Mouse (Mus musculus): ENCODE data around the gene Hydin. TPM values are rescaled to one million over a fixed set of nuclear protein-coding genes. Genes with fewer than 3 reads are reported as not detected.

Hydin gene
- polyA plus RNA-seq, 1 experiment from 2014 or later = 0.55 TPM

GRCm38 (mm10) chr8:110648577-110648976 lies 381.8 kb downstream of the Hydin start:
- H3K27me3 ChIP-seq = no peaks in the 10 kb centered on the region
- no peak overlapping the region for H3K4me2 ChIP-seq (replicated peaks)
- no peak overlapping the region for H3K4me3 ChIP-seq
- H3K4me1 ChIP-seq = no peaks in the 10 kb centered on the region
- no peak overlapping the region for H3K9ac ChIP-seq (replicated peaks)
- H3K36me3 ChIP-seq = peaks cover 17% of the 10 kb centered on the region; the same call in 1 of the 2 replicates
- no peak for ATAC-seq (replicated peaks)
- no peak overlapping the region for H3K27ac ChIP-seq (replicated peaks)
- 95% methylated on average over 3 of the region's 3 CpGs for WGBS
- H3K9me3 ChIP-seq = no peaks in the 10 kb centered on the region

GRCm38 (mm10) chr8:110649286-110649685 lies 382.5 kb downstream of the Hydin start:
- Histone ChIP-seq H3K9me3 (no peaks in the 10 kb centered on the region), H3K4me3 (no peak overlapping the region), H3K4me2 (replicated peaks) (no peak overlapping the region), H3K9ac (replicated peaks) (no peak overlapping the region), H3K27me3 (no peaks in the 10 kb centered on the region), H3K4me1 (no peaks in the 10 kb centered on the region; the same call in 1 of the 2 replicates), H3K36me3 (peaks cover 17% of the 10 kb centered on the region; the same call in 1 of the 2 replicates), H3K27ac (replicated peaks) (no peak overlapping the region)
- WGBS = 96% methylated on average over 6 of the region's 6 CpGs
- no peak for ATAC-seq (replicated peaks)

GRCm38 (mm10) chr8:110650838-110651237 lies 384.1 kb downstream of the Hydin start:
- no peak for ATAC-seq (replicated peaks)
- Histone ChIP-seq H3K27me3 (no peaks in the 10 kb centered on the region), H3K4me2 (replicated peaks) (no peak overlapping the region), H3K9ac (replicated peaks) (no peak overlapping the region), H3K9me3 (no peaks in the 10 kb centered on the region), H3K27ac (replicated peaks) (no peak overlapping the region), H3K4me3 (no peak overlapping the region), H3K4me1 (peaks cover 7% of the 10 kb centered on the region; the same call in 1 of the 2 replicates), H3K36me3 (peaks cover 17% of the 10 kb centered on the region; the same call in 1 of the 2 replicates)
- WGBS = 94% methylated on average over 9 of the region's 9 CpGs

GRCm38 (mm10) chr8:110651847-110652246 lies 385.1 kb downstream of the Hydin start:
- 93% methylated on average over 4 of the region's 4 CpGs for WGBS

GRCm38 (mm10) chr8:110654075-110655060 lies 387.6 kb downstream of the Hydin start:
- Histone ChIP-seq H3K4me3 (no peak overlapping the region), H3K4me2 (replicated peaks) (no peak overlapping the region), H3K36me3 (peaks cover 19% of the 10 kb centered on the region), H3K4me1 (peaks cover 7% of the 10 kb centered on the region; the same call in 1 of the 2 replicates), H3K9me3 (no peaks in the 10 kb centered on the region), H3K9ac (replicated peaks) (no peak overlapping the region), H3K27me3 (no peaks in the 10 kb centered on the region), H3K27ac (replicated peaks) (peak overlapping the region; percentile 52)
- no peak for ATAC-seq (replicated peaks)
- 49% methylated on average over 9 of the region's 9 CpGs for WGBS

More at GRCm38 (mm10) chr8:110651847-110652246, 385.1 kb downstream of the Hydin start:
- no peak overlapping the region for H3K9ac ChIP-seq (replicated peaks)
- no peak overlapping the region for H3K4me3 ChIP-seq
- no peak overlapping the region for H3K4me2 ChIP-seq (replicated peaks)
- H3K4me1 ChIP-seq = peaks cover 7% of the 10 kb centered on the region; the same call in 1 of the 2 replicates
- H3K36me3 ChIP-seq = peaks cover 17% of the 10 kb centered on the region; the same call in 1 of the 2 replicates
- H3K27ac ChIP-seq (replicated peaks) = no peak overlapping the region
- no peaks in the 10 kb centered on the region for H3K27me3 ChIP-seq
- no peaks in the 10 kb centered on the region for H3K9me3 ChIP-seq
- ATAC-seq (replicated peaks) = no peak

- H3K9me3 ChIP-seq = no peaks in the 10 kb centered on the region
- WGBS = 69% methylated on average over 1 of the region's 1 CpGs
- no peaks in the 10 kb centered on the region for H3K27me3 ChIP-seq
- H3K4me1 ChIP-seq = peaks cover 7% of the 10 kb centered on the region; the same call in 1 of the 2 replicates
- H3K9ac ChIP-seq (replicated peaks) = no peak overlapping the region
- ATAC-seq (replicated peaks) = no peak
- H3K4me3 ChIP-seq = no peak overlapping the region
- peaks cover 11% of the 10 kb centered on the region for H3K36me3 ChIP-seq
- peak overlapping the region; percentile 52 for H3K27ac ChIP-seq (replicated peaks)
- H3K4me2 ChIP-seq (replicated peaks) = no peak overlapping the region
Measured at GRCm38 (mm10) chr8:110655827-110656226, 389.1 kb downstream of the Hydin start.

- Histone ChIP-seq H3K27ac (replicated peaks) (no peak overlapping the region), H3K4me2 (replicated peaks) (no peak overlapping the region), H3K9me3 (no peaks in the 10 kb centered on the region), H3K27me3 (no peaks in the 10 kb centered on the region), H3K4me3 (no peak overlapping the region), H3K36me3 (peaks cover 13% of the 10 kb centered on the region), H3K9ac (replicated peaks) (no peak overlapping the region), H3K4me1 (peaks cover 7% of the 10 kb centered on the region; the same call in 1 of the 2 replicates)
- 96% methylated on average over 2 of the region's 2 CpGs for WGBS
- no peak for ATAC-seq (replicated peaks)
Measured at GRCm38 (mm10) chr8:110657661-110658060, 390.9 kb downstream of the Hydin start.

Small RNA genes lying within 50 kb of the gene (microRNA-seq; reads per million reads assigned to microRNA genes)
- gene Gm44489 (not detected), gene Gm47306 (not detected)

Other genes starting within 250 kb of the Hydin start
- gene Chst4, start 227.2 kb upstream of the Hydin start, polyA plus RNA-seq (2015; fragmentation: Nextera tagmentation; extraction: Ambion mirVana) = not detected in 2 replicates
- gene Zfp612, start 187.2 kb upstream of the Hydin start, polyA plus RNA-seq (2015; fragmentation: Nextera tagmentation; extraction: Ambion mirVana) = 21.7 and 22.6 TPM in 2 replicates
- not detected in 2 replicates for gene Gm21964, start 165.8 kb upstream of the Hydin start, polyA plus RNA-seq (2015; fragmentation: Nextera tagmentation; extraction: Ambion mirVana)
- not detected in 2 replicates for gene Gm17720, start 164.2 kb upstream of the Hydin start, polyA plus RNA-seq (2015; fragmentation: Nextera tagmentation; extraction: Ambion mirVana)
- 79.6 and 85.9 TPM in 2 replicates for gene Calb2, start 98.8 kb upstream of the Hydin start, polyA plus RNA-seq (2015; fragmentation: Nextera tagmentation; extraction: Ambion mirVana)
- gene Cmtr2, start 51.3 kb upstream of the Hydin start, polyA plus RNA-seq (2015; fragmentation: Nextera tagmentation; extraction: Ambion mirVana) = 12.9 and 13.4 TPM in 2 replicates